Mouse (Mus musculus) kidney, embryonic 16.5 days (tissue): ENCODE measurements around the gene Insm2. TPM values are rescaled to one million over a fixed set of nuclear protein-coding genes. Genes with fewer than 3 reads are reported as not detected.

ENCODE experiments used
- ATAC-seq: fragments of 200-750 bp; cut with Nextera tagmentation; 2 replicates; pipeline ENCODE4 v1.8.0; 2017; ENCODE audit warnings: moderate TSS enrichment; ENCODE audit not compliant: low FRiP score, low TSS enrichment
- H3K27ac ChIP-seq: fragments of 300-500 bp; sonication (generic); 2 replicates; pipeline ENCODE4 v1.5.1; 2014; ENCODE audit warnings: low read length
- H3K27me3 ChIP-seq: fragments of 300-500 bp; sonication (generic); 2 replicates; pipeline ENCODE4 v1.6.1; 2014; ENCODE audit warnings: low read length, control low read depth, mixed read lengths; ENCODE audit not compliant: insufficient read depth
- H3K36me3 ChIP-seq: fragments of 300-500 bp; sonication (generic); 2 replicates; pipeline ENCODE4 v1.6.1; 2014; ENCODE audit warnings: low read length, control low read depth, mixed read lengths; ENCODE audit not compliant: insufficient read depth
- H3K4me1 ChIP-seq: fragments of 300-500 bp; sonication (generic); 2 replicates; pipeline ENCODE4 v1.6.1; 2014; ENCODE audit warnings: low read length, control low read depth, mixed read lengths; ENCODE audit not compliant: insufficient read depth
- H3K4me2 ChIP-seq: fragments of 300-500 bp; sonication (generic); replicated peaks from 2 replicates; pipeline ENCODE4 v1.6.1; 2014; ENCODE audit warnings: low read depth, low read length
- H3K4me3 ChIP-seq: fragments of 300-500 bp; sonication (generic); 2 replicates; pipeline ENCODE4 v1.5.1; 2014; ENCODE audit warnings: mild to moderate bottlenecking, low read length
- H3K9ac ChIP-seq: fragments of 300-500 bp; sonication (generic); replicated peaks from 2 replicates; pipeline ENCODE4 v1.6.1; 2014; ENCODE audit warnings: low read length
- H3K9me3 ChIP-seq: fragments of 300-500 bp; sonication (generic); 2 replicates; pipeline ENCODE4 v1.6.1; 2016; ENCODE audit warnings: low read length, control low read depth
- WGBS: fragments of 180-500 bp; shearing (Covaris S2); extraction: QIAGEN DNeasy Blood & Tissue Kit; methylation state at CpG from one replicate; pipeline ENCODE4 v1.1.7; 2014; 5-methylcytosine and 5-hydroxymethylcytosine counted together
- polyA plus RNA-seq: library from polyadenylated mRNA; unstranded; fragments of >200 nt; fragmentation: Nextera tagmentation; extraction: Ambion mirVana; gene quantifications from 2 replicates; pipeline ENCODE4 v1.2.1, GENCODE M21; 2015

Gene Insm2
- polyA plus RNA-seq, 1 experiment from 2014 or later, result 0.26 TPM

GRCm38 (mm10) chr12:55599639-55600502, 644 bp downstream of the Insm2 start:
- no peak overlapping the region for H3K9ac ChIP-seq
- H3K4me3 ChIP-seq, result peak overlapping the region; percentile 50
- peak overlapping the region; percentile 78 for H3K4me2 ChIP-seq
- H3K4me1 ChIP-seq, result peaks cover 23% of the 10 kb centered on the region
- no peaks in the 10 kb centered on the region for H3K9me3 ChIP-seq
- peaks cover 47% of the 10 kb centered on the region for H3K27me3 ChIP-seq
- no peak overlapping the region for H3K27ac ChIP-seq
- peaks cover 3% of the 10 kb centered on the region; the same call in 1 of the 2 replicates for H3K36me3 ChIP-seq
- peak; percentile 95 for ATAC-seq
- under 1% methylated on average over 98 of the region's 109 CpGs for WGBS

GRCm38 (mm10) chr12:55600503-55600994, 1.3 kb downstream of the Insm2 start:
- Histone ChIP-seq H3K27ac (no peak overlapping the region), H3K4me1 (peaks cover 23% of the 10 kb centered on the region), H3K4me3 (peak overlapping the region; percentile 50), H3K36me3 (peaks cover 3% of the 10 kb centered on the region; the same call in 1 of the 2 replicates), H3K9ac (no peak overlapping the region), H3K4me2 (peak overlapping the region; percentile 78), H3K9me3 (no peaks in the 10 kb centered on the region), H3K27me3 (peaks cover 47% of the 10 kb centered on the region)
- 2% methylated on average over 42 of the region's 42 CpGs for WGBS
- 0 out of 2 replicates have a peak, but pooled peaks have one; percentile 47 for ATAC-seq

DNA sequence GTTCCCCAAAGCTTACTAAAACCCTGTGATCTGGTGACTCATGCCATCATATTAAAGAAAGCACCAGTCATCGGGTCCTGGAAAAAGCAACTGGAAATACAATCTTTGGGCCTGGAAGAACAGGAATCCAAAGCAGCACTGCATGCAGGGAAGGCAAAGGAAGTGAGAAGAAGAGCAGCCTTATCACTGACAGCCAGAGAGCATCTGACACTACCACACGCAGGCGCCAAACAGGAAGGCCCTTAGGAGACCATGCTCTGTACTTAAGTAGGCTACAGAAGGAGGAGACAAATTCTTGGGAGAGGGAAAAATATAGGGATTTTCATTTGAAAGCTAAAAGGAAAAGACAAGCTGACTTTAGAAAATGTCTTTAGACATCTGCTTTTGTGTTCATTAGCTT, 5.2 kb downstream of the Insm2 start:
- H3K27ac ChIP-seq, result no peak overlapping the region
- H3K4me1 ChIP-seq, result peaks cover 13% of the 10 kb centered on the region
- H3K9ac ChIP-seq, result no peak overlapping the region
- no peak for ATAC-seq
- H3K9me3 ChIP-seq, result no peaks in the 10 kb centered on the region
- no peak overlapping the region for H3K4me3 ChIP-seq
- H3K4me2 ChIP-seq, result no peak overlapping the region
- H3K36me3 ChIP-seq, result peaks cover 3% of the 10 kb centered on the region; the same call in 1 of the 2 replicates
- WGBS, result 79% methylated on average over 3 of the region's 3 CpGs
- peaks cover 21% of the 10 kb centered on the region for H3K27me3 ChIP-seq

DNA sequence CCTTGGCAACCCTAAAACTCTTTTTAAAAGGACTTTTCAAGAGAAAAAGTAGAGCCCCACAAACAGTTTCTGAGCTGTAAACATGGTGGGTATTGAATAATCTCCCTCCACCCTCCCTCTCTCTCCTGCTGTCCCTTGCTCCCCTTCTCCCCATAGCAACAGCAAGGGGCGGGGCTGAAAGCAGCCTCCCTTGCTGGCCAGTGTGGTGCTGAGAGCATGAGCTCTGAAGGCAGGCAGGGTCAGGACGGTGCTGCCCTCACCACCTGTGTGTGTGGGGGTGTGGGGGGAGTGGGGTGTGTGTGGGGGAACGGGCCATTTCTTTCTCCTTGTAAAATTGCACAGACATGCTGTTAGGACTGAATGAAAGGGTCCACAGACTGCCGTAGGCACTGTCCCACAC, 8.7 kb downstream of the Insm2 start:
- ATAC-seq, result peak; percentile 77; the same call in 1 of the 2 replicates
- Histone ChIP-seq H3K4me2 (no peak overlapping the region), H3K36me3 (peaks cover 3% of the 10 kb centered on the region; the same call in 1 of the 2 replicates), H3K27me3 (no peaks in the 10 kb centered on the region), H3K4me1 (no peaks in the 10 kb centered on the region), H3K9ac (no peak overlapping the region), H3K27ac (no peak overlapping the region), H3K9me3 (no peaks in the 10 kb centered on the region), H3K4me3 (no peak overlapping the region)
- 26% methylated on average over 4 of the region's 4 CpGs for WGBS

DNA sequence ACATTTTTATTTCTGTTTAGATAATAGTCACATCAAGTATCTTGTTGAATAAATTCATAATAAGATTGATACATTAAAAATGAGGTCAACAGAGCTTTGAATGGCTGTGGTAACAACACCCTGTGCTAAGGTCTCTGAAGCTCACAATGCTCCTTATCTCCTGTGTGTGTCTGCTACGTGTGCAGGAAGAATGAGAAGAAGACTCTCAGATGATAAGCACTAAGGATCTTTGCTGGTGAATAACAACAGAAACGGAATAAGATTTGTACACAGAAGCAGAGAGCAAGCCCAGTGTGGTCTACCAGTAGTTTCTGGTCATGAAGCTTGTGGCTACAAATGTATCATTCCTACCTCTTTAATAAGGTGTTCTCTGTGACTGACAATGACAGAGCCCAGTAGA, 11.6 kb downstream of the Insm2 start:
- 81% methylated on average over 2 of the region's 2 CpGs for WGBS

GRCm38 (mm10) chr12:55620321-55620720, 21.1 kb downstream of the Insm2 start:
- H3K27me3 ChIP-seq, result no peaks in the 10 kb centered on the region
- H3K4me1 ChIP-seq, result no peaks in the 10 kb centered on the region
- no peaks in the 10 kb centered on the region for H3K36me3 ChIP-seq
- H3K9me3 ChIP-seq, result no peaks in the 10 kb centered on the region
- no peak for ATAC-seq
- H3K27ac ChIP-seq, result no peak overlapping the region
- 84% methylated on average over 2 of the region's 2 CpGs for WGBS
- no peak overlapping the region for H3K9ac ChIP-seq
- no peak overlapping the region for H3K4me2 ChIP-seq
- H3K4me3 ChIP-seq, result no peak overlapping the region

More for the DNA sequence above, 11.6 kb downstream of the Insm2 start:
- no peaks in the 10 kb centered on the region for H3K27me3 ChIP-seq
- no peak overlapping the region for H3K4me3 ChIP-seq
- H3K4me2 ChIP-seq, result no peak overlapping the region
- no peaks in the 10 kb centered on the region for H3K9me3 ChIP-seq
- ATAC-seq, result no peak
- no peak overlapping the region for H3K27ac ChIP-seq
- no peaks in the 10 kb centered on the region for H3K4me1 ChIP-seq
- H3K9ac ChIP-seq, result no peak overlapping the region
- no peaks in the 10 kb centered on the region for H3K36me3 ChIP-seq

DNA sequence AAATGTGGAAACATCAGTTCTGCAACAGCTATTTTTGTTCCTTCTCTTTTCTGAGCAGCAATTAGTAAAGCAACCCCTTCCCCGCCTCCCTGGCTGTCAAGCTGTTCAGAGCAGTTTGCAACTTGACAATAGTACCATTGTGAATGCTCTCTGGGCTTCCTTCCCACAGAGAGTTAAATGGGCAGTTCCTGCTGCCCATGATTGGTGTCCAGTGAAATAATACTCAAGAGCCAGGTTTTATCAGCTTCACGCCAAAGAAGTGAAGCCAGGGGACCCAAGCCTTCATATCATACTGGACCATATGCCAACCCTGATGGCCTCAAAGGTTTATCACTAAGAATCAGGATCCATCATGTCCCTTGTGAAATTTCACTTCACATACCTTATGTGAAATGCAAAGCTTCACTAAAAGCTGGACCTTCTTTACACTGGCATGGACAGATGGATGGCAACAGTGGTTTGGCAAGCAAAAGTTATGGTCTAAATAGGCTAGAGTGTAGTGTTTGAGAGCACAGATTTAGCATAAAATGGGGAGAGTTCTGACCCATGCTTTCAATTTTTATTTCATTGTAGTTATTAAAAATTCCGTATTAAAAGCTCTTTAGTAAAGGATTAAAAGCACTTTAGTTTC, 23.5 kb downstream of the Insm2 start:
- no peak overlapping the region for H3K4me3 ChIP-seq
- no peak for ATAC-seq
- 62% methylated on average over 3 of the region's 3 CpGs for WGBS

DNA sequence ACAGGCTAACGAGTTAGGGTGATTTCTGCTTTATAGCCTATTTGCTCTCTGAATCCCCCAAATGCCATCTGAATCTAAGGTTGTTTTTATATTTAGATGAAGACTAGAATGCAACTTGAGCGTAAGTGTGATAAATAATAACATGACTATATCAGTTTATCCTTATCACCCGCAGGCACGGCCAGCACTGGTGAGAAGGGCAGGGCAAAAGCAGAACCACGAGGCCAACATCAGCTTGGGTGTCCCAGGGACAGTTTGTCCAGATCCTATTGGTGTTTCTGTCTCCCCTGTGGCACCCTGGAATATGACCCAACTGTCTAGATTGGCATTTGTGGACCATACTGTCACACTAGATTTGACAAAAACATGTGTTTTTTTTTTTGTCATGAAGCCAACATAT, 24.0 kb downstream of the Insm2 start:
- Histone ChIP-seq H3K4me1 (no peaks in the 10 kb centered on the region), H3K9me3 (no peaks in the 10 kb centered on the region), H3K27ac (no peak overlapping the region), H3K9ac (no peak overlapping the region), H3K4me3 (no peak overlapping the region), H3K4me2 (no peak overlapping the region), H3K27me3 (no peaks in the 10 kb centered on the region), H3K36me3 (no peaks in the 10 kb centered on the region)
- WGBS, result 84% methylated on average over 5 of the region's 5 CpGs
- no peak for ATAC-seq

More for the DNA sequence above, 23.5 kb downstream of the Insm2 start:
- H3K27ac ChIP-seq, result no peak overlapping the region
- no peaks in the 10 kb centered on the region for H3K4me1 ChIP-seq
- no peaks in the 10 kb centered on the region for H3K9me3 ChIP-seq
- no peak overlapping the region for H3K4me2 ChIP-seq
- H3K36me3 ChIP-seq, result no peaks in the 10 kb centered on the region
- no peak overlapping the region for H3K9ac ChIP-seq
- H3K27me3 ChIP-seq, result no peaks in the 10 kb centered on the region

DNA sequence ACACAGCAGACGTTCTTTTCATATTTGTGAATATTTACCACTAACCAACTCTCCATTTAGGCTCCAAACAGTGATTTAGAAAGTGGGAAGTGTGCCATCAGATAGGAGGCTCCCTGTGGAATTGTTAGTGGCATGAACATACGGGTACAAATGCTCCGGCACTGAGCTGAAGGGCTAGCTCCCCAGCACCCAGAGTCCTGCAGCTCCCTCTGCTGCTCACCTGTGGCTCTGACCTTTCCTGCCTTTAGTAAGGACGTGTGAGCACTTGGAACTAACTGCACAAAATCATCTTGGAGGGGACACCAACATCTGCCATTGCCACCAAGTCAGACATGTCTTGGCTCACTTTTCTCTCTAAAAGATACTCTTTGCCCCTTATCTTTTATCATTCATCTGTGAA, 27.5 kb downstream of the Insm2 start:
- Histone ChIP-seq H3K9me3 (no peaks in the 10 kb centered on the region), H3K4me2 (no peak overlapping the region), H3K4me3 (no peak overlapping the region), H3K36me3 (no peaks in the 10 kb centered on the region), H3K27me3 (no peaks in the 10 kb centered on the region), H3K27ac (no peak overlapping the region), H3K4me1 (no peaks in the 10 kb centered on the region), H3K9ac (no peak overlapping the region)
- ATAC-seq, result no peak
- 46% methylated on average over 4 of the region's 4 CpGs for WGBS
